Mouse (Mus musculus) cerebellum, adult 2 months (tissue): ENCODE measurements at regions not wholly inside any gene's neighbourhood (a gene's known extent, or its start where the extent isn't known, plus 50 kb on each side); places are given as distances from the start of the nearest gene placed in this dataset.

Experiments used
- CTCF ChIP-seq: fragments of 200-500 bp; IDR thresholded peaks from 2 replicates; pipeline ENCODE4 v1.5.1; 2011; ENCODE audit warnings: low read depth, mild to moderate bottlenecking, control low read depth, low read length, moderate library complexity, borderline replicate concordance; ENCODE audit not compliant: insufficient read depth
- POLR2A ChIP-seq: fragments of 200-500 bp; IDR thresholded peaks from 2 replicates; pipeline ENCODE4 v1.6.1; 2011; ENCODE audit warnings: low read length, control low read depth, borderline replicate concordance; ENCODE audit not compliant: insufficient read depth

DNA sequence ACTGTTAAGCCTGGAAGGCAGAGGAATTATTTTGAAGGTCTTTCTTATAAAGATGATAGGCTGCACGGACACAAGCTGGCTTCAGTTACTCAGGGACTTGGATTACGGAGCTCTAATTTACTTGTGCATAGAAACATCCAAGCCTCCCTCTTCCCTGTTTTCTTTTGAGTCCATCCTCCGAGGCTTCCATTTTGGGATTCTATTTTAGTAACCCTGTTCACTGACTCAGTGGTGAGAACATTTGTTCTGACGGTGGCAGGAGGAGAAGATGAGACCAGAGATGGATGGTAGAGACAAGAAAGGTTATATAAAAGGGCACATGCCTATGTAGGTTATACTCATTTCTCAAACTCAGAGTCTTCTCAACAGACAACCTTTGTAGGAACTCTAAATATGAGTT lies 445.4 kb downstream of the Adam3 start:
- no peak for TF ChIP-seq POLR2A
- no peak for TF ChIP-seq CTCF
